Mouse (Mus musculus): ENCODE measurements around the gene Cryba4. TPM values are rescaled to one million over a fixed set of nuclear protein-coding genes. Genes with fewer than 3 reads are reported as not detected.

Cryba4 gene
- total and polyA plus RNA-seq, 3 experiments, result 0.39 to 0.77 TPM; not detected in 1

DNA sequence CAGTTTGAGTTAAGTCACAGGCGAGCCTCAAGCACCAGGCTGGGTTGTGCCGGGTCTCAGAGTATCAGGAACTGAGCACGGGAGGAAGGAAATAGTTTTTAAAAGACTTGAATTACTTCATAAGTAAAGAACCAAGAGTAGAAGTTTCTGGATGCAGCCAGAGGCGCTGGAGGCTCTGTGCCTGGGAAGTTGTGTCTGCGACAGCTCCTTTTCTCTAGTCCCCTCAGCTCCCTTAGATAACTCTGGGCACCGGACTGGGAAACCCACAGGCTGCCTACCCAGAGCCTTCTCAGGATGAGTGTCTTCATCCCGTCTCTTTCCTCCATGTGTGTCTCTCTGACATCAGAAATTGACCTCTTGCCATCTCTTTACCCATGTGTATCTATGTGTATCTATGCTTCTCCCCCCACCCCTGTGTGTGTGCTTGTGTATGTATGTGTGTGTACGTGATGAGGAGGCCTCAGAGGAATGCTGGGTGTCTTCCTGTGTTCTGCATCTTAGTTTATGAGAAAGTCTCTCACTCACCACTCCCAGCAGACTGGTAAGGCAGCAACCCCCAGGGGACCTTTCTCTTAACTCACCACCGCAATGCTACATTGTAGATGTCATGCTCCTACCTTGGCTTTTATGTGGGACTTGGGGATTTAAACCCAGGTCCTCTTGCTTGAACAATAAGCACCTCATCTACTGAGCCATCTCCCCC, 30.6 kb upstream of the Cryba4 start:
- peak overlapping the region; percentile 32 for H3K9ac ChIP-seq (ENCODE audit: control insufficient read depth, low read depth, low read length, poor library complexity, severe bottlenecking)

DNA sequence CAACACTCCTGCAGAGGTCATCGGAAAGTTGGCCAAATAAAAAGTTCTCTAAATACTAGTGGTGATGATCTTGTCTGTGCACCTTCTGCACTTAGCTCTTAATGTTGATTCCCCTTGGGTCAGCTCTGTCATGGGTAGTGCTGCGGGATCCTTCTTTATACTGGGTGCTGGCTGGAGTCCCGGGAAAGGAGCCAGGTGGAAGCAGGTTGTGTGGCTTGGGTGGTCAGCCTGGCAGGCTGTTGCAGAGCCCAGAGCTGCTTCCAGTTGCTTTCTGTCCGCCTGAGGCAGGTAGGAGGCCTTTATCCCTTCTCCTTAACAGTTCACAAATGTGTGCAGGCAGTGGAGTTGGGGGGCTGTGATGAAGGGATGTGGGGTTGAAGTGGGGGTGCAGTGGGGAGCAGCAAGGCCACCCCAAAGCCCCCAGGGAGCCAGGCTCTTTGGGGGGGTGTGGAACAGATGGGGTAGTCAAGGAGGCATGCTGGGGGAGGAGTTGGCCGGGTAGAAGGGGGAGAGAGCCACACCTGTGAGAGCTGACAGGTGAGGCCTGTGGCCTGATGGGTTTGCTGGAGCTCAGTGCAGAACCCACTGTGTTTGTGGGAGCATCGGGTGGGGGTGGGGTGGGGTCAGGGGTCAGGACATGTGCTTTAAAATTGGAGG, 29.9 kb upstream of the Cryba4 start:
- Histone ChIP-seq H3K4me1 (ENCODE audit: control insufficient read depth in 1 of 2, insufficient read depth in 2 of 2, low read length in 2 of 2) (peaks cover 16 to 91% of the 10 kb centered on the region in 2 experiments), H3K36me3 (ENCODE audit: control insufficient read depth in 1 of 2, insufficient read depth in 2 of 2, low read length in 2 of 2) (peaks cover 0 to 74% of the 10 kb centered on the region in 2 experiments; a peak in 2 of 4 replicates), H3K27me3 (ENCODE audit: control insufficient read depth in 1 of 2, insufficient read depth in 2 of 2, low read length in 2 of 2) (no peaks in the 10 kb centered on the region), H3K9ac (ENCODE audit: control insufficient read depth, low read depth, low read length, poor library complexity, severe bottlenecking) (peak overlapping the region; percentile 11; the same call in 1 of the 2 replicates), H3K4me3 (ENCODE audit: control insufficient read depth in 1 of 2, insufficient read depth in 1 of 2, low read depth in 2 of 2, low read length in 2 of 2) (no peak overlapping the region), H3K27ac (ENCODE audit: control insufficient read depth, low read depth, low read length) (peak overlapping the region; percentile 86), H3K9me3 (replicated peaks; ENCODE audit: insufficient read depth, low read length) (no peaks in the 10 kb centered on the region), H3K79me2 (ENCODE audit: control insufficient read depth, insufficient read depth, low read length, poor library complexity) (peaks cover 78% of the 10 kb centered on the region)
- DNase-seq (ENCODE audit: low read depth, low spot score), result no peak
- TF ChIP-seq RAD21 (IDR thresholded peaks at IDR 0.05; ENCODE audit: low read depth, low read length) (no peak), HCFC1 (IDR thresholded peaks at IDR 0.05; ENCODE audit: low read depth, low read length) (no peak), ELF1 (IDR thresholded peaks at IDR 0.05; ENCODE audit: low read depth, low read length) (no peak), UBTF (IDR thresholded peaks at IDR 0.05; ENCODE audit: borderline replicate concordance, insufficient read depth, low read depth, low read length) (no peak), MYB (IDR thresholded peaks at IDR 0.05; ENCODE audit: low read depth, low read length) (no peak), KAT2A (conservative IDR thresholded peaks at IDR 0.05; ENCODE audit: low read depth, low read length) (no peak), ZNF384 (IDR thresholded peaks at IDR 0.05; ENCODE audit: low read depth, low read length) (no peak), MAX (IDR thresholded peaks at IDR 0.05; ENCODE audit: low read length) (no peak), BHLHE40 (IDR thresholded peaks at IDR 0.05; ENCODE audit: borderline replicate concordance, low read depth, low read length) (no peak), ETS1 (IDR thresholded peaks at IDR 0.05; ENCODE audit: low read depth, low read length) (no peak), CTCF (IDR thresholded peaks at IDR 0.05 in 2 of 3, conservative IDR thresholded peaks at IDR 0.05 in 1 of 3; ENCODE audit: control insufficient read depth in 1 of 3, insufficient read depth in 1 of 3, low read depth in 2 of 3, low read length in 3 of 3, poor library complexity in 1 of 3, severe bottlenecking in 1 of 3) (no peak), POLR2A (IDR thresholded peaks at IDR 0.05; ENCODE audit: control insufficient read depth in 1 of 2, insufficient read depth in 1 of 2, low read depth in 1 of 2, low read length in 2 of 2, poor library complexity in 1 of 2) (no peak), MAFK (IDR thresholded peaks at IDR 0.05; ENCODE audit: borderline replicate concordance, low read depth, low read length) (no peak), NRF1 (IDR thresholded peaks at IDR 0.05; ENCODE audit: insufficient read depth, low read depth, low read length, poor library complexity, severe bottlenecking) (no peak), GABPA (IDR thresholded peaks at IDR 0.05; ENCODE audit: low read depth, low read length) (no peak)

More for the DNA sequence above, 30.6 kb upstream of the Cryba4 start:
- Histone ChIP-seq H3K4me3 (ENCODE audit: control insufficient read depth in 1 of 2, insufficient read depth in 1 of 2, low read depth in 2 of 2, low read length in 2 of 2) (no peak overlapping the region), H3K27ac (ENCODE audit: control insufficient read depth, low read depth, low read length) (peak overlapping the region; percentile 86), H3K9me3 (replicated peaks; ENCODE audit: insufficient read depth, low read length) (no peaks in the 10 kb centered on the region), H3K36me3 (ENCODE audit: control insufficient read depth in 1 of 2, insufficient read depth in 2 of 2, low read length in 2 of 2) (peaks cover 0 to 76% of the 10 kb centered on the region in 2 experiments; a peak in 2 of 4 replicates), H3K79me2 (ENCODE audit: control insufficient read depth, insufficient read depth, low read length, poor library complexity) (peaks cover 76% of the 10 kb centered on the region), H3K27me3 (ENCODE audit: control insufficient read depth in 1 of 2, insufficient read depth in 2 of 2, low read length in 2 of 2) (no peaks in the 10 kb centered on the region), H3K4me1 (ENCODE audit: control insufficient read depth in 1 of 2, insufficient read depth in 2 of 2, low read length in 2 of 2) (peaks cover 16 to 91% of the 10 kb centered on the region in 2 experiments)
- TF ChIP-seq UBTF (IDR thresholded peaks at IDR 0.05; ENCODE audit: borderline replicate concordance, insufficient read depth, low read depth, low read length), result no peak
- no peak for TF ChIP-seq MAZ (IDR thresholded peaks at IDR 0.05; ENCODE audit: low read depth, low read length)
- TF ChIP-seq MAX (IDR thresholded peaks at IDR 0.05; ENCODE audit: low read length), result no peak
- no peak for TF ChIP-seq GABPA (IDR thresholded peaks at IDR 0.05; ENCODE audit: low read depth, low read length)
- TF ChIP-seq GATA1 (IDR thresholded peaks at IDR 0.05; ENCODE audit: low read depth, low read length), result no peak
- no peak for TF ChIP-seq HCFC1 (IDR thresholded peaks at IDR 0.05; ENCODE audit: low read depth, low read length)
- no peak for TF ChIP-seq MYB (IDR thresholded peaks at IDR 0.05; ENCODE audit: low read depth, low read length)
- TF ChIP-seq JUND (IDR thresholded peaks at IDR 0.05; ENCODE audit: low read depth, low read length), result no peak
- no peak for TF ChIP-seq USF2 (IDR thresholded peaks at IDR 0.05; ENCODE audit: borderline replicate concordance in 1 of 2, insufficient read depth in 1 of 2, low read depth in 1 of 2, low read length in 2 of 2)
- TF ChIP-seq ZNF384 (IDR thresholded peaks at IDR 0.05; ENCODE audit: low read depth, low read length), result no peak
- peak; percentile 44 for DNase-seq (ENCODE audit: low read depth, low spot score)
